Mouse (Mus musculus): Measurements from ENCODE around the gene Synpo2l.

- TF ChIP-seq POLR2A (IDR thresholded peaks at IDR 0.05; ENCODE audit: borderline replicate concordance, extremely low read depth, insufficient read depth, insufficient read length, poor library complexity, severe bottlenecking) = no peak
- no peak for TF ChIP-seq CTCF (IDR thresholded peaks at IDR 0.05; ENCODE audit: borderline replicate concordance, extremely low read depth, insufficient read depth, insufficient read length)
Observed at GRCm38 (mm10) chr14:20681742-20682141, 13.6 kb upstream of the Synpo2l start.

Data from brain, embryonic 14.5 days (tissue).